Mouse (Mus musculus): ENCODE results near the gene Dgkh. TPM values are rescaled to one million over a fixed set of nuclear protein-coding genes. Genes with fewer than 3 reads are reported as not detected.

Dgkh gene
- polyA plus RNA-seq, 1 experiment, result 0.82 TPM

DNA sequence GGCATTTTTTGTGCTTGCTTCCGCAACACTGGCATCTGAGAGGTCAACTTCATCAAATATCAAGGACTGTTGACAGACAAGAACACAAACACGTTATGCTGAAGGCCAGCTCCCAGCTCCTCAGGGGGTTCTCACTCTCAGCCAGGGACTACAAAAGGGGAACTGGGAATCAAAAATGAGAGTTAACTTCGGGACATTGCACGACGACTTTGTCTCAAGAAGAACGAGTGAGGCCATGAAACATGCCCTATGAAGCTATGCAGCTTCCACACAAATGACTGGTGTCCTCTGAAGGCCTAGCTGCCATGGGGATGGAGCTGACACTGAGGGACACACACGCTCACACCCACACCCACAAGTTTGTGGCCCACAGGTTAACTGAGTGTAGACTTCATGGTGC lies 80.9 kb downstream of the Dgkh start:
- no peak for DNase-seq (ENCODE audit: low read depth in 1 of 2, low spot score in 2 of 2)
- Histone ChIP-seq H3K27ac (ENCODE audit: insufficient read depth, low read length) (no peak overlapping the region), H3K4me3 (ENCODE audit: extremely low read depth, insufficient read depth, insufficient read length) (no peak overlapping the region), H3K4me1 (ENCODE audit: control insufficient read depth, insufficient read depth, insufficient read length) (no peaks in the 10 kb centered on the region), H3K36me3 (ENCODE audit: control insufficient read depth, insufficient read depth, low read length) (no peaks in the 10 kb centered on the region), H3K27me3 (ENCODE audit: control insufficient read depth, insufficient read depth, low read length) (no peaks in the 10 kb centered on the region)
- WGBS, result 79% methylated on average over 7 of the region's 7 CpGs
- TF ChIP-seq CTCF (IDR thresholded peaks at IDR 0.05; ENCODE audit: extremely low read depth, insufficient read depth, insufficient read length, insufficient replicate concordance) (no peak), POLR2A (IDR thresholded peaks at IDR 0.05; ENCODE audit: low read depth, low read length) (no peak)

DNA sequence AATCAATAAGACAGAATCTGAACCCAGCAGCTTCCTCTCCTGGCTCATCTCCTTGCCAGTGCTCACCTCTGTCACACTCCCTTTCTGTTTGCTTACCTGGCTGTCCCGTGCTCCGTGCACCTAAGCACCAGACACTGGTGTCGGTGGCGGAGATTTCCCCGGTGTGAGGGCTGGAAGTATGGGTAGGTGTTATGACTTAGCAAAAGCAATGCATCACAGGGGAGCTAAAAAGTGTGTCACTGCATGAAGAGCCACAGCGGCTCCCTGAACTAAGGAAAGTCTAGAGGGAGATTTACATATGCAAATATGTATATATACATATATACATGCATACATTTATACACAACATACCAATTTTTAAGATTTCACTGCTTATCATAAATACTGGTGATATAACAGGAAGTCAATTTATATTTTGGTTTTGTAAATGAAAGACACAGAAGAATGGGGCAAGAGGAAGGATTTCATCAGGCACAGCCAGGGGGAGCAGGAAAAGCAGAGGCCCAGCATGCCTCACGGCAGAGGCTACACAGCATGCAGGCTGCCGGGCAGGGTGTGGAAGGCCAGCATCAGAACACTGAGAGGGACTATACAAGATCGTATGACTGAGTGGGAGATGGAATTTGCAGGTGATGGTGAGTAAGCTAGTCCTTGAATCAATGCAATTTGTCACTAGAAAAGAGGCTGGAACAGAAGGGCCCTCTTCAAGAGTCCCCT lies 82.0 kb downstream of the Dgkh start:
- no peaks in the 10 kb centered on the region for H3K27me3 ChIP-seq (ENCODE audit: control insufficient read depth, insufficient read depth, low read length)

DNA sequence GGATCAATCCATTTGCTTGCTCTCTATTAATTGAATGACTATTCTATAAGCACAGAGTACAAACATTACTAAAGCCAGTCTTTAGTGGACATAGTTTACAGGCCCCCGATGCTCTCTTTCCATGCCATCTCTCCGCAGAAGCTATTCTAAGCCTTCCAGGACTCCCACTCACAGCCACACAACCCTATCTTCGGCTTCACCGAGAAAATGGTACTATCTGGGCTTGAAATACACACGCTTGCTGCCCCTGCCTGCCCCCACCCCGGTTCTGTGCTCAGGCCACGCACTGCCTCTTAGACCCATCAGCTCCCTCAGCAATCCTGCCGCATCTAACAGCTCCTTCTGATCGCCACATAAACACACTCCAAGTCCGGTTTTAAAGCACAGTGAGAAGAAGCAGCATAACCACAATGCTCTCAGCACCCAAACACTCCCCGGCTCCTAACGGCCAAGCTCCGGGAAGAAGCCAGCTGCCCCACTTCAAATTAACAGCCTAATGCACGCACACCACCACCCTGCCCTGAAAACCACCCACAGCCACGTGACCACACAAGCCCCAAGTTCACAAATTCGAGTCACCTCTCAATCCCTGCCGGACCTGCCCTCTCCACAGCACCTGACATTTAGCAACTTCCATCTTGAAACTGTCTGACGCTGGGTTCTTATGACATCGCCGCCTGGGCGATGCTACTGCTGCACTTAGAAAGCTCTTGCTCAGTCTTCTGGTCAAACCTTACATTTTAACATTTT lies 82.9 kb downstream of the Dgkh start:
- 83% methylated on average over 21 of the region's 21 CpGs for WGBS
- H3K27ac ChIP-seq (ENCODE audit: insufficient read depth, low read length), result no peak overlapping the region
- no peak for TF ChIP-seq CTCF (IDR thresholded peaks at IDR 0.05; ENCODE audit: extremely low read depth, insufficient read depth, insufficient read length, insufficient replicate concordance)
- TF ChIP-seq POLR2A (IDR thresholded peaks at IDR 0.05; ENCODE audit: low read depth, low read length), result no peak

More for the DNA sequence above, 82.0 kb downstream of the Dgkh start:
- DNase-seq (ENCODE audit: low read depth in 1 of 2, low spot score in 2 of 2), result no peak
- no peak overlapping the region for H3K4me3 ChIP-seq (ENCODE audit: extremely low read depth, insufficient read depth, insufficient read length)
- H3K4me1 ChIP-seq (ENCODE audit: control insufficient read depth, insufficient read depth, insufficient read length), result no peaks in the 10 kb centered on the region
- no peaks in the 10 kb centered on the region for H3K36me3 ChIP-seq (ENCODE audit: control insufficient read depth, insufficient read depth, low read length)
- H3K27ac ChIP-seq (ENCODE audit: insufficient read depth, low read length), result no peak overlapping the region
- WGBS, result 83% methylated on average over 9 of the region's 9 CpGs
- TF ChIP-seq CTCF (IDR thresholded peaks at IDR 0.05; ENCODE audit: extremely low read depth, insufficient read depth, insufficient read length, insufficient replicate concordance), result no peak
- no peak for TF ChIP-seq POLR2A (IDR thresholded peaks at IDR 0.05; ENCODE audit: low read depth, low read length)

GRCm38 (mm10) chr14:78645622-78646021 lies 87.0 kb downstream of the Dgkh start:
- H3K27me3 ChIP-seq (ENCODE audit: control insufficient read depth, insufficient read depth, low read length), result no peaks in the 10 kb centered on the region
- H3K36me3 ChIP-seq (ENCODE audit: control insufficient read depth, insufficient read depth, low read length), result no peaks in the 10 kb centered on the region
- H3K27ac ChIP-seq (ENCODE audit: insufficient read depth, low read length), result no peak overlapping the region
- no peak overlapping the region for H3K4me3 ChIP-seq (ENCODE audit: extremely low read depth, insufficient read depth, insufficient read length)
- no peak for DNase-seq (ENCODE audit: low read depth in 1 of 2, low spot score in 2 of 2)
- no peak for TF ChIP-seq POLR2A (IDR thresholded peaks at IDR 0.05; ENCODE audit: low read depth, low read length)
- TF ChIP-seq CTCF (IDR thresholded peaks at IDR 0.05; ENCODE audit: extremely low read depth, insufficient read depth, insufficient read length, insufficient replicate concordance), result no peak
- 81% methylated on average over 3 of the region's 3 CpGs for WGBS
- no peaks in the 10 kb centered on the region for H3K4me1 ChIP-seq (ENCODE audit: control insufficient read depth, insufficient read depth, insufficient read length)

More for the DNA sequence above, 82.9 kb downstream of the Dgkh start:
- Histone ChIP-seq H3K4me1 (ENCODE audit: control insufficient read depth, insufficient read depth, insufficient read length) (no peaks in the 10 kb centered on the region), H3K36me3 (ENCODE audit: control insufficient read depth, insufficient read depth, low read length) (no peaks in the 10 kb centered on the region), H3K27me3 (ENCODE audit: control insufficient read depth, insufficient read depth, low read length) (no peaks in the 10 kb centered on the region), H3K4me3 (ENCODE audit: extremely low read depth, insufficient read depth, insufficient read length) (no peak overlapping the region)
- no peak for DNase-seq (ENCODE audit: low read depth in 1 of 2, low spot score in 2 of 2)

GRCm38 (mm10) chr14:78641314-78641713 lies 91.3 kb downstream of the Dgkh start:
- DNase-seq (ENCODE audit: low read depth in 1 of 2, low spot score in 2 of 2), result no peak
- no peak overlapping the region for H3K4me3 ChIP-seq (ENCODE audit: extremely low read depth, insufficient read depth, insufficient read length)
- TF ChIP-seq POLR2A (IDR thresholded peaks at IDR 0.05; ENCODE audit: low read depth, low read length), result no peak
- TF ChIP-seq CTCF (IDR thresholded peaks at IDR 0.05; ENCODE audit: extremely low read depth, insufficient read depth, insufficient read length, insufficient replicate concordance), result no peak
- H3K36me3 ChIP-seq (ENCODE audit: control insufficient read depth, insufficient read depth, low read length), result no peaks in the 10 kb centered on the region
- H3K4me1 ChIP-seq (ENCODE audit: control insufficient read depth, insufficient read depth, insufficient read length), result no peaks in the 10 kb centered on the region
- H3K27me3 ChIP-seq (ENCODE audit: control insufficient read depth, insufficient read depth, low read length), result no peaks in the 10 kb centered on the region
- 91% methylated on average over 7 of the region's 7 CpGs for WGBS
- H3K27ac ChIP-seq (ENCODE audit: insufficient read depth, low read length), result no peak overlapping the region

DNA sequence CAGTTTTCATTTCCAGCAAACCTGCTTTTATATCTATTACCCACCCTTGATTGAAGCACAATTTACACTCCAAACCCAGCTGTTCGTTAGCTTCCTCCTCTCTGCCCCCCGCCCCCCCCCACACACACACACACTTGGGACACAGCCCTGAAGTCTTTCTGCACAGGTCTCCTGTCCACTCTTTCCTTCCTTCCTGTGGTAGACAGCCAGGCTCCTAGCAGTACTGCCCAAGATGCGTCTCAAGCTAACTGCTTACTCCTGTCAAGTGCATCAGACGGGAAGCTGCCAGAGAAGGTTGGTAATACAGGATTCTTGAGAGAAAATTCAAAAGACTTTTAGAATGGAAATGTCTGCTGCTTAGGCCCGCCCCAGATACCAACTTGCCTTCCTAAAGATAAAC lies 92.9 kb downstream of the Dgkh start:
- 51% methylated on average over 5 of the region's 5 CpGs for WGBS
- Histone ChIP-seq H3K36me3 (ENCODE audit: control insufficient read depth, insufficient read depth, low read length) (no peaks in the 10 kb centered on the region), H3K27ac (ENCODE audit: insufficient read depth, low read length) (no peak overlapping the region), H3K27me3 (ENCODE audit: control insufficient read depth, insufficient read depth, low read length) (no peaks in the 10 kb centered on the region), H3K4me3 (ENCODE audit: extremely low read depth, insufficient read depth, insufficient read length) (no peak overlapping the region), H3K4me1 (ENCODE audit: control insufficient read depth, insufficient read depth, insufficient read length) (no peaks in the 10 kb centered on the region)
- DNase-seq (ENCODE audit: low read depth in 1 of 2, low spot score in 2 of 2), result no peak
- no peak for TF ChIP-seq CTCF (IDR thresholded peaks at IDR 0.05; ENCODE audit: extremely low read depth, insufficient read depth, insufficient read length, insufficient replicate concordance)
- TF ChIP-seq POLR2A (IDR thresholded peaks at IDR 0.05; ENCODE audit: low read depth, low read length), result no peak

Measured in spleen, adult 2 months (tissue).